Mouse (Mus musculus) ES-E14 (cell line): ENCODE results near the gene Dock4. TPM values are rescaled to one million over a fixed set of nuclear protein-coding genes. Genes with fewer than 3 reads are reported as not detected.
A peak's percentile ranks its signal among the peaks of the same experiment; 100 is the strongest.

ENCODE experiments used
- DNase-seq: peaks from one replicate; pipeline ENCODE4 v3.0.0-alpha.2; 2013; ENCODE audit warnings: low read depth, low spot score
- H3K27ac ChIP-seq: 2 replicates; pipeline ENCODE4 v1.5.1; 2012; ENCODE audit warnings: low read depth, mild to moderate bottlenecking, low read length, moderate library complexity, mixed read lengths; ENCODE audit not compliant: poor library complexity, insufficient read depth, severe bottlenecking
- H3K36me3 ChIP-seq: 2 replicates; pipeline ENCODE4 v1.6.1; 2012; ENCODE audit warnings: mild to moderate bottlenecking, low read length, moderate library complexity, mixed read lengths; ENCODE audit not compliant: control insufficient read depth, poor library complexity, insufficient read depth, severe bottlenecking
- H3K4me1 ChIP-seq, 2 experiments: fragments of 150-350 bp in 1 of 2; sonication (generic) in 1 of 2; 2 replicates each; pipeline ENCODE4 v1.6.1; 2012; ENCODE audit warnings: low read length in 2 of 2, mild to moderate bottlenecking in 1 of 2, mixed read lengths in 1 of 2; ENCODE audit not compliant: control insufficient read depth in 2 of 2, insufficient read depth in 2 of 2, poor library complexity in 1 of 2
- H3K4me3 ChIP-seq, 2 experiments: fragments of 150-350 bp in 1 of 2; sonication (generic) in 1 of 2; 2 replicates each; pipeline ENCODE4 v1.5.1; 2012; ENCODE audit warnings: low read length in 2 of 2, low read depth in 1 of 2, mild to moderate bottlenecking in 1 of 2, mixed read lengths in 1 of 2; ENCODE audit not compliant: insufficient read depth in 1 of 2, poor library complexity in 1 of 2, severe bottlenecking in 1 of 2
- H3K9ac ChIP-seq: 2 replicates; pipeline ENCODE4 v1.6.1; 2012; ENCODE audit warnings: low read depth, mild to moderate bottlenecking, low read length, mixed read lengths; ENCODE audit not compliant: poor library complexity, insufficient read depth, severe bottlenecking
- H3K9me3 ChIP-seq: fragments of 150-350 bp; sonication (generic); 2 replicates; pipeline ENCODE4 v1.6.1; 2012; ENCODE audit warnings: low read depth, mild to moderate bottlenecking, low read length; ENCODE audit not compliant: control insufficient read depth, insufficient read depth
- CHD2 ChIP-seq: IDR thresholded peaks from 2 replicates; pipeline ENCODE4 v1.6.1; 2014; ENCODE audit warnings: mild to moderate bottlenecking, low read depth, low read length, inconsistent platforms
- HCFC1 ChIP-seq: IDR thresholded peaks from 2 replicates; pipeline ENCODE4 v1.6.1; 2012; ENCODE audit warnings: low read length, inconsistent platforms, borderline replicate concordance; ENCODE audit not compliant: insufficient read depth
- MAFK ChIP-seq: IDR thresholded peaks from 2 replicates; pipeline ENCODE4 v1.6.1; 2014; ENCODE audit warnings: mild to moderate bottlenecking, low read depth, low read length, inconsistent platforms; ENCODE audit not compliant: insufficient read depth
- ZC3H11A ChIP-seq: IDR thresholded peaks from 2 replicates; pipeline ENCODE4 v1.6.1; 2012; ENCODE audit warnings: low read depth, mild to moderate bottlenecking, inconsistent platforms, low read length, borderline replicate concordance
- ZNF384 ChIP-seq: IDR thresholded peaks from 2 replicates; pipeline ENCODE4 v1.6.1; 2012; ENCODE audit warnings: low read depth, low read length, inconsistent platforms
- in situ Hi-C, 2 experiments: fragments of 600-800 bp; cut with MboI; formaldehyde crosslinking; loops; one replicate each; pipeline ENCODE4 v1.15.1; 2025; ENCODE audit warnings: low sequenced_read_pairs in 2 of 2, inconsistent platforms in 1 of 2; ENCODE audit not compliant: unreplicated experiment in 2 of 2
- total RNA-seq: library from RNA; depleted of rRNA; stranded (reverse); fragments of 300-350 nt; gene quantifications from 2 replicates; pipeline ENCODE4 v1.2.3, GENCODE M21; 2012

Dock4 gene
- total RNA-seq, 1 experiment = 7.9 TPM

DNA sequence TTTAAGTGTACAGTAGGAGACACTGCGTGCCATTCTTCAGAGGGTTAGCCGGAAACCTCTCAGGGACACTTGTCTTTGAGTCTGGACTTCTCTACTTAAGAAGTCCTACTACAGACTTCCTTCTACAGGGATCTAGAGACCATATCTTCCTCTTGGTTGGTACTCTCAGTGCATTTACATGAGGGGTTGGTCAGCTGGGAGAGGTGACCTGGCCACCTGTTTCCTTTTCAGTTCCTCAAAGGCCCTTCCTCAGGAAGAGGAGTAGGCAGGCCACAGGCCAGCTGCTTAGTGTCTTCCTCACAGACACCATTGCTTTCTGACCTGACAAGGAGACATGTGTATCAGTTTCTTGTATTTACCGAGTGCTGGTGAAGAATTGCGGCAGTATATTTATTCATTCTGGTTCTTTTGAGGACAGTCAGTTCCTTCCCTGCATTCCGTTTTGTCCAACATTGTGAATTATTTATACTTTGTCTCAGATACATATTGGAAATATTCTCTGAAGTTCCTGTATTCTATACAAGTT, 380.2 kb downstream of the Dock4 start:
- no peak for DNase-seq
- H3K9ac ChIP-seq = no peak overlapping the region
- no peaks in the 10 kb centered on the region for H3K36me3 ChIP-seq
- H3K4me1 ChIP-seq = no peaks in the 10 kb centered on the region
- TF ChIP-seq HCFC1 = no peak
- no peak for TF ChIP-seq MAFK
- TF ChIP-seq ZC3H11A = no peak
- no peaks in the 10 kb centered on the region for H3K9me3 ChIP-seq
- no peak overlapping the region for H3K27ac ChIP-seq
- in situ Hi-C loops = loop anchor here (10.0 to 25.0 kb wide), 3 partner anchors 386 to 661 kb away; partner anchors contain the start of gene Lrrn3 (in 1 of the 2)
- H3K4me3 ChIP-seq = no peak overlapping the region

DNA sequence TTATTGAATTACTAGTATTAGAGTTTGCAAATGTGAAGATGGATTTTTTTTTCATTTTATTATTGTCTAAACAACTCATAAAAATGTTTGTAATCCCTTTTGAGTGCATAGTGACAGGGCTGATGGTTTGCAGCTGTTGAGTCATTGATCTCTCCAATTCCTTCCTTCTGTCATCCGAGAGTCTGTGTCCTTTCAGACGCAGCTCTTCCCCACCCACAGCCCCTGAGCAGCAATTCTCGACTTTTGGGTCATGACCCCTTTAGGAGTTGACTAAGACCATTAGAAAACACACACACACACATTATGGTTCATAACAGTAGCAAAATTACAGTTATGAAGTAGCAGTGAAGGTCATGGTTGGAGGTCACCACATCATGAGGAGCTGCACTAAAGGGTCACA, 380.7 kb downstream of the Dock4 start:
- TF ChIP-seq ZNF384 (no peak), ZC3H11A (no peak), HCFC1 (no peak), MAFK (no peak), CHD2 (no peak)
- no peaks in the 10 kb centered on the region for H3K36me3 ChIP-seq
- DNase-seq = no peak
- no peak overlapping the region for H3K9ac ChIP-seq
- in situ Hi-C loops = loop anchor here (10.0 to 25.0 kb wide), 3 partner anchors 386 to 661 kb away; partner anchors contain the start of gene Lrrn3 (in 1 of the 2)
- no peaks in the 10 kb centered on the region for H3K9me3 ChIP-seq
- H3K27ac ChIP-seq = no peak overlapping the region
- H3K4me3 ChIP-seq = no peak overlapping the region
- no peaks in the 10 kb centered on the region for H3K4me1 ChIP-seq

- in situ Hi-C loops = loop anchor here (10.0 to 25.0 kb wide), 3 partner anchors 384 to 659 kb away; partner anchors contain the start of gene Lrrn3 (in 1 of the 2)
- no peaks in the 10 kb centered on the region for H3K9me3 ChIP-seq
- DNase-seq = no peak
- no peak overlapping the region for H3K27ac ChIP-seq
- TF ChIP-seq ZNF384 = no peak
- no peak for TF ChIP-seq MAFK
- H3K4me3 ChIP-seq = no peak overlapping the region
- no peaks in the 10 kb centered on the region for H3K4me1 ChIP-seq
- H3K9ac ChIP-seq = no peak overlapping the region
- H3K36me3 ChIP-seq = no peaks in the 10 kb centered on the region
These were observed 382.3 kb downstream of the Dock4 start for GRCm38 (mm10) chr12:40828025-40828424.

DNA sequence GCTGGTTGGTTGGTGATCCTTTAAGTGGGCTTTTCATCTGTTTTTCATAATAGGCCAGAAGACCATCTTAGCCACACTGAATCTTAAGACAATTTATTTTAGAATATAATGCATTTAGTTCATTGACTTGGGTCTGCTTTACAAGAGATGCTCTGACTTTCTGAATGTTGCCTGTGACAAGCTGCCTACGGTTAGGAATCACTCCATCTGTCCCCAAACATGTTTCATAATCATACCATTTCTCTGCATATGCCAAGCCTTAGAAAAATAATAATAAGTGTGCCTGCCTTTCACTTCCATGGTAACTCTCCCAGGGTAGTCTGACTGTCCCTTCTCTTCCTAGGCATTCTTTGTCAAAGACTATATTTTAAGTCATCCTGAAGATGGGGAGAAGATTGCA, 383.5 kb downstream of the Dock4 start:
- Histone ChIP-seq H3K4me3 (no peak overlapping the region), H3K9me3 (no peaks in the 10 kb centered on the region), H3K36me3 (no peaks in the 10 kb centered on the region), H3K4me1 (no peaks in the 10 kb centered on the region), H3K27ac (no peak overlapping the region), H3K9ac (no peak overlapping the region)
- TF ChIP-seq MAFK (no peak), ZNF384 (no peak), ZC3H11A (no peak), CHD2 (no peak), HCFC1 (no peak)
- DNase-seq = no peak
- in situ Hi-C loops = loop anchor here (10.0 to 25.0 kb wide), 3 partner anchors 383 to 658 kb away; partner anchors contain the start of gene Lrrn3 (in 1 of the 2)

DNA sequence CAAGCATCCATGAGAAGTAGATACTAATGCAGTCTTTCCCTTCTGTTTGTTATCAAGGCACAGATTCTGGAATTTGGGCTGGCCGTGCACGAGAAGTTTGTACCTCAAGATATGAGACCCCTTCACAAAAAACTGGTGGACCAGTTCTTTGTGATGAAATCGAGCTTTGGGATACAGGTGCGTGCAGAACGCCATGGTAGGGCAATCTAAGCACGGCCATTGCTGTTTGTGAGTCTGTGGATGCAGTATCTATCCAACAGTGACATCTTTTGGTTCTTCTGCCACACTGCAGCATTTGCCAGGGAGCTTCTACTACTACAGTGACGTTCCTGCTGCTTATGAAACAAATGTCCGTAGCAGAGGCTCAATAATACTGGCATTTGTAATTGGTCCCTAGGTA, 386.4 kb downstream of the Dock4 start:
- TF ChIP-seq CHD2 = no peak
- TF ChIP-seq HCFC1 = no peak
- peak; percentile 93; the same call in 1 of the 2 replicates for TF ChIP-seq ZC3H11A
- no peak for TF ChIP-seq ZNF384
- TF ChIP-seq MAFK = no peak
- peaks cover 0 to 3% of the 10 kb centered on the region in 2 experiments; a peak in 2 of 4 replicates for H3K4me1 ChIP-seq
- H3K27ac ChIP-seq = no peak overlapping the region
- in situ Hi-C loops = loop anchor here (25.0 kb wide), 2 partner anchors 380 to 655 kb away; partner anchors contain the start of gene Lrrn3 (in 1 of the 2)
- no peaks in the 10 kb centered on the region for H3K9me3 ChIP-seq
- no peaks in the 10 kb centered on the region for H3K36me3 ChIP-seq
- DNase-seq = no peak
- H3K9ac ChIP-seq = no peak overlapping the region
- H3K4me3 ChIP-seq = no peak overlapping the region
